Mouse (Mus musculus) kidney, postnatal 4 days (tissue): ENCODE results near the gene Lck.
"Not testable (repeated sequence)": the region's sequence is repeated elsewhere in the genome, so short reads cannot be mapped to it uniquely, and the experiment has no call there.

Experiments used
- DNase-seq, 2 experiments: peaks; one replicate each; pipeline ENCODE4 v3.0.0; 2021; ENCODE audit warnings: mixed read lengths in 2 of 2

Lck gene

DNA sequence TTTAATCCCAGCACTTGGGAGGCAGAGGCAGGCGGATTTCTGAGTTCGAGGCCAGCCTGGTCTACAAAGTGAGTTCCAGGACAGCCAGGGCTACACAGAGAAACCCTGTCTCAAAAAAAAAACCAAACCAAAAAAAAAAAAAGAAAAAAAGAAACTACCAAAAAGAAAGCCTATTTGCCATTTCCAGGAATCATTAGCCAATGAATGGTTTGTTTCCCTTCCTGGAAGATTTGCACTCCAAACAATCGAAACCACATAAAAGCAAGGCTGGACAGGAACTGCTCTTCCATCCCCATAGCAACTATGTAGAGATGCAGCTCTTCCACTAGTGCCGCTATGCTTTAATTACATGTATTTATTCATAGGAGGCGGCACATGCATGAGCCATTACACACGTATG lies 18.9 kb downstream of the Lck start:
- not testable (repeated sequence) for DNase-seq

DNA sequence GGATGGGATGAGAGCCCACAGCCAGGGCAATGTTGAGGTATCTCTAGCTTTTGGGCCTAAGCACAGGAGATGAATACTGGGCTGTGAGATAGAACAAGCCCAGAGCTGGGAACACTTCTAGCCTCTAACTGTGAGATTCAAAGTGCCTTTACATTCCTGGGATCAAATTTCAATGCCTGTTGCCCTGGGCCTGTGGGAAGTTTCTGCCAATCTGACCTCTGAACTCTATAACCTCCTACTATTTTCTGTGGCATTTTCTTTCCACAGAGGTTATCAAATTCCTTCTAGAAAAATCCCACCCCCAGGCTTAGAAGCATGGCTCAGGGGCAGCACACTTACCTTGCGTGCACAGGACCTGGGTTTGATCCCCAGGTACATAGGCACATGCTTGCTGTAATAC lies 23.1 kb downstream of the Lck start:
- DNase-seq, result no peak

DNA sequence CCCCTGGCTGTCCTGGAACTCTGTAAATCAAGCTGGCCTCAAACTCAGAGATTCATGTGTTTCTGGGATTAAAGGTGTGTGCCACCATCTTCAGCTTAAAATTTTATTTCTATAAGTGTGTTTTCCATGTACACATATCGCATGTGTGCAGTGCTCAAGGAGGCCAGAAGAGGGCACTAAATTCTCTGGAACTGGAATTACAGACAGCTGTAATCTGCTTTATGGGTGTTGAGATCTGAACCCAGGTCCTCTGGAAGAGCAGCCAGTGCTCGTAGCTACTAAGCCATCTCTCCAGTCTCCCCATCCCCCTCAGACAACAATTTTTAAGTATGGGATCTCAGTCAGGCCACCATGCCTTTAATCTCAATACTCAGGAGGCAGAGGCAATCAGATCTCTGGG lies 24.1 kb downstream of the Lck start:
- peak; percentile 60 to 64 for DNase-seq

DNA sequence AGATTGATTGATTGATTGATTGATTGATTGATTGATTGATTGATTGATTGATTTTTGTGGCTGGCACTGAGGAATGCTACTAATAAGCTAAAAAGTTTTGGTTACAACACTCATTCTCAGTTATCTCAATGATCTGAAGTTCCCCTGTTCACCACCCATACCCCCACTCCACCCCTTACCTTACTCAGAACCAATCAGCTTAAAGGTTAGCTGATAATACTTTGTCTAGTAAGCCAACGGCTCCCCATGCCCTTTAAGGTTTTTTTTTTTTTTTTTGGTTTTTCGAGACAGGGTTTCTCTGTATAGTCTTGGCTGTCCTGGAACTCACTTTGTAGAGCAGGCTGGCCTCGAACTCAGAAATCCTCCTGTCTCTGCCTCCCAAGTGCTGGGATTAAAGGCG lies 25.8 kb downstream of the Lck start:
- DNase-seq, result not testable (repeated sequence)

DNA sequence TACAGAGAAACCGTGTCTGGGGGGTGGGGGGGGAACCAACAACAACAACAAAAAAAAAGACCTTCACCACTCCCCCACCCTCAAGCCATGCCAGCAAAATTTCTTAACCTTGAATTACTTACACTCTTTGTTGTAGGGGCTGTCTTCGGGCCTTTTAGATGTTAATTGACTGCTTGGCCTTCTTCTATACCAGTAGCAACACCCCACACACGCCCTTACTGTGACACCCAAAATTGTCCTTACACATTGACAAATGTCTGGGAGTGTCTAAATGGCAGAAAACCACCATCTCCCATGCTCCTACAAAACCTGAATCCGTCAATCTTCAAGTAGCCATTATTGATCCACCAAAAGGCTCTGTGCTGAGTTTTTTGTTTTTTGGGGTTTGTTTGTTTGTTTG lies 29.3 kb downstream of the Lck start:
- DNase-seq, result no peak

DNA sequence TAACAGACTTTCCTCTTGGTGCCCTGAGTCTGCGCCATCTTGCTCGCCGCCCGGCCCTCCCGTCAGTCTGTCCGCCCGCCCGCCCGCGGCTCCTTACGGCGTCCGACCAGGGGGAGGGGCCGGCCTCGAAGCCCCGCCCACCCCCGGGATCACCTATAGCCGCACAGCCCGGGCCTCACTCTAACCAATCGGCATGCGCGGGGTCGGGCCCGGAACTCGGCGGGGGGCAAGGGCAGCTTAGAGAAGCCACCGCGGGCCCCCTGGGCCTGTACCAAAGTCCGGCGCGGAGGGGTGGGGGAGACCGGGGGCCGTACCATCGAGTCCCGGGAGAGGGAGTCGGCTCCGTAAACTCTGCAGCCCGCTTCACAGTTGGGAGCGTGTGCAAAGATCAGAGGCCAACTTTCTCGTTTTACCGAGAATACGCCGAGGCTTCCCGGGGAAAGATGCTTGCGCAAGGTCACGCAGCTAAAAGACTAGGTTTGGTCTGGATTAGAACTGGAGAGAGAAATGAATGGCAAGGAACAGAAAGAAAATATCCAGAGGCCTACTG lies 30.8 kb downstream of the Lck start, which contains the start of gene Hdac1:
Gene Hdac1, minus strand, starts transcription at position 122 of the 550 bp plus-strand sequence.
- DNase-seq, result peak; percentile 98 to 99

DNA sequence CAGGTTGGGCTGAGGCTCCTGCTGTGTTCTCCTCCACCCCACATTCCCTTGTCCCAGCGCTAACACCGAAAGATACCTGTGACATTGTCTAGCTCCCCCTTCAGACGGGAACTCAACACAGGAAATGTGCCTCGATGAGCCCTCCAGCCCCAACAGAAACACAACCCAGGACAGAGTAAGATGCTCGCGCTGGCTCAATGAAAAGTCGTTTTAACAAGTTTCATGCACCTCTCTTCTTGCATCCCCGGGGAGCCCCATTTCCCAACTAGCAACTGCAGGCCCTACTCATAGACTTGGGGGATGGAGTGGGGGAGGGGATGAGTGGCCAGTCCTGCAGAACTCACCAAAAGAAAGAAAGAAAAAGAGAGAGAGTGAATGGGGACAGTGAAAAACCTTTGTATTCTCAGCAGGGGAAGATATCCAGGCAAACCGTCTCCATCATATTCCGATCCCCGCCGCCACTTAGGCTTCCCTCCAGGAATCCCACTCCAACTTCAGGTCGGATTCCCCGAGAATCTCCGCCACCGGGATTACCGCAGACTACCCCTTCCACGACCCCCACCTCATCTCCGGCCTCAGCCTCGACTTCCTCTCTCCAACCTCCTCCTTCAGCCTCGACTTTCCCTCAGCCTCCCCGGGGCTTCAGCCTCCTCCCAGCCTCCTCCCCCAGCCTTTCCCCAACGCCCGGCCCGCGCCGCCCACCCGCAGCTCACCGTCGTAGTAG lies 31.4 kb downstream of the Lck start:
- peak in 1 of 2 experiments; percentile 35 for DNase-seq

DNA sequence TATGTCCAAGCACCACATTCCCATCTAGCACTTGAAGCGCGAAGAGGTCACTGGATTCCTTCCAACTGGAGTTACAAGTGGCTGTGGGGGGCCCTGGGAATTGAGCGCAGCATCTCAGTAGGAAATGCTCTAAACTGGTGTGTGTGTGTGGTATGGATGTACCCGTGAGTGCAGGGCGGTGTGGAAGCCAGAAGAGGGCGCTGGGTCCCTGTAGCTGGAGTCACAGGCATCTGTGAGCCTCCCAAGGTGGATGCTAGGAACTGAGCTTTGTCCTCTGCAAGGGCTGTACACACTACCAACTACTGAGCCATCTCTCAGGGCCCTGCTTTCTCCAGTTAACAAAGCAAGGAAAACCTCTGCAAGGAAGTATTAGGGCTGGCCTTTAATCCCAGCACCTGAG lies 33.4 kb downstream of the Lck start:
- DNase-seq, result peak; percentile 51 to 65

DNA sequence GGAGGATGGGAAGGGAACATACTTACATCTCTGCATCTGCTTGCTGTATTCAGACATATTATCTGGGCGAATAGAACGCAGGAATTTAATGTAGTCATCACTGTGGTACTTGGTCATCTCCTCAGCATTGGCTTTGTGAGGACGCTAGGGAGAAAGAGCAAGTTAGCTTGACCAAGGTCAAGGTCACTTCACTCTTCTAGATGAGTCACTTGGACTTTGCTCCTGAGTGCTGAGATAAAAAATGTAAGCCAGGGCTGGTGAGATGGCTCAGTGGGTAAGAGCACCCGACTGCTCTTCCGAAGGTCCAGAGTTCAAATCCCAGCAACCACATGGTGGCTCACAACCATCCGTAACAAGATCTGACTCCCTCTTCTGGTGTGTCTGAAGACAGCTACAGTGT lies 44.5 kb downstream of the Lck start:
- not testable (repeated sequence) for DNase-seq

DNA sequence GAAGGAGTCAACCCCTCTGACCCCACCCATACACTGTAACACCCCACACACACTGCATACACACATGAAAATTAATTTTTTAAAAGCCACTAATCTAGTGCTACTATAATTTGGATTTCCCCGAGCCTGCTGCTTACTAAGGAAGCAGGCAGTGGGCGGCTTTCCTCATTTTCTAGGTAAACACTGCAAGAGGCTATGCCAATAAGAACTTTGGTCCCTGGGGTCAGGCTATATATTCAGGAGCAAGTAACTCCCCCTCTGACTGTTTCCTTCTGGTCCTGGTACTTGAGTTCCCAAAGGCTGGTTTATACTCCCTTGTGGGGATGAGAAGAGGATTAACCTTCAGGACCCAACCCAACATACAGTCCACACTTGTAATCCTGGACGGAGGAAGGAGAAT lies 47.6 kb downstream of the Lck start:
- DNase-seq, result no peak

DNA sequence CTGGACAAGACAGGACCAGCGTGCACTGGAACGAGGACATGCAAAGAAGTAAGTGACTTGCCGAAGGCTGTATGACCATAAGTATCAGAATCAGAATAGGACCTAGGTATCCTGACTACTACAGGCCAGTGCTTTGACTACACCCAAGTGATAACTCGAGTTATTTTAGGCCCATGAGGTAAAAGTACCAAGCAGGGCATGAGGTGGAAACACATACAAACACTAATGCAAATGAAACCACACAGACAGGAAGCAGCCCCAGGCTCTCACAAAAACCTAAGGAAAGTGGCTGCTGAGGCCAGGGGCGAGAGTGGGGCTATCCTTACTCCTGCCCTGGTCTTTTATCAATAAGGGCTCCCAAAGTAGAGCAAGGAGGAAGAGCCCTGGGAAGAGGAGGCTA lies 48.1 kb downstream of the Lck start:
- no peak for DNase-seq

DNA sequence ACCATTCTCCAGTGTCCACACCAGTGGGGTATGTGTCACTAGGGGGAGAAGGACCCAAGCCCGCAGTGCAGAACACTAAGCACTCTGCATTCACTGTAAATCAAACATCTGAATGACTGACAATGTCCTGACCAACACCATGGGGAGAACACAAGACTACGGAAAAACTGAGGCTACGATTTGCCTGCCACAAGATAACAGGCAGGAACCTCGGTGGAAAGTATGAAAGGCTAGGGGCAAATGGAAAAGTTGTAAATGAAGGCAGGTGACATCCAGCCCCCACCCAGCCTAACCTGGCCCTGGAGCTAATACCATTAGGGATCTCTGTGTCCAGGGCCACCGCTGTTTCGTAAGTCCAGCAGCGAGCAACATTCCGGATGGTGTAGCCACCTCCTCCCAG lies 54.9 kb downstream of the Lck start:
- no peak for DNase-seq

DNA sequence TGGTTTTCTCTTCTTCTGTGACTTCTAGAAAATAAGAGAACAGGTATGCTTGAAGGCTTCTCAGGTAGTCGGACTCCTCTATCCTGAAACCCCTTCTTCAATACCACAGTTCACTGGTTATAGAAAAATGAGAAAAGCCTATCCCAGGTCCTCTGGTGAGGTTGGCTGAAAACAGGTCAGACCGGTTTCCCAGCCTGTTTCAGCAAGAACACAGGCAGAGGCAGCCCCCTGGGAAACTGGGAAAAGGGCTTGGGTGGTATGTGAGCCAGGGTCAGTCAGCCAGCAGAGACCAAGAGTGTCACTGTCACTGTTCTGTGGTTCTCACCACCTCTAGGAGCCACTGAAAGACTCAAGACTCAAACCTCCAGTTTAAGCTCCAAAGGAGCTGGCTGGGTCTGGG lies 56.5 kb downstream of the Lck start:
- peak; percentile 63 to 75 for DNase-seq

DNA sequence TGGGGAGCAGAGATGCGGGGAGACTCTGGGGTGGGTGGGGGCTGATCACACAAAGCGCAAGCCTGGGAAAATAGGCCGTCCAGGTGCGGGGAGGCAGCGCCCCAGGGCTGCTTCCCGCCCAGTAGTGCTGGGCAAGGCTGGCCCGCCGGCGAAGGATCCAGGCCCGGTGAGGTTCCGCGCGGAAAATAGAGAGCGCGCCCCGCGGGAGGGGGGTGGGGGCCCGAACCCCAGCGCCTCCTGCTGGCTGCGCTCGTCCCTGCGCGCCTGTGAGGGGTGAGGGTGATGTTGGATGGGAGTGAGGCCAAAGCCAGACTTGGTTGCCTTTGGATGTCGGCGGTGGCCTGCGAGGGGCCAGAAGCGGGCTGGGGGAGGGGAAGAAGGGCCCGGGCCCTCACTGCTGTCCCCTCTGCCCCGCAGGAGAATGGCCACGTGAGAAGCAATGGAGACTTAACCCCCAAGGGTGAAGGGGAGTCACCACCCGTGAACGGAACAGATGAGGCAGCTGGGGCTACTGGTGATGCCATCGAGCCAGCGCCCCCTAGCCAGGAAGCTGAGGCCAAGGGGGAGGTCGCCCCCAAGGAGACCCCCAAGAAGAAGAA lies 59.0 kb downstream of the Lck start:
- DNase-seq, result peak; percentile 85 to 89

DNA sequence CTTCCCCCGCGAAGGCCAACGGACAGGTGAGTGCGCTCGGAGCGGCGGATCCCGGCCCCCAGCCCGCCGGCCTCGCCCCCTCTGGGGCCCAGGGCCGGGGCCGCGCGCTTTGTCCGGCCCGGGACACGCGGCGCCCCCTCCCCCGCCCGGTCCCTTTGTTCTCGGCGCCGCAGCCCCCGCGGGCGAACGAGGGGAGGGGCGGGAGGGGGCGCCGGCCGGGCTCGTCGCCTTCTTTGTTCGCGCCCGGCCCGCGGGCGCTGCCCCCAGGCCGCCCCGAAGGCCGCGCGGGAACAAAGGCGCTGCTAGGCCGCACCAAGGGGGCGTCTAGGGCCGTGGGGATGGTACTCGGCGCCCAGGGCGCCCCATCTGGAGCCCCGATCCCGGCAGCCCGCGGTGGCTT lies 59.5 kb downstream of the Lck start:
- DNase-seq, result peak in 1 of 2 experiments; percentile 41

DNA sequence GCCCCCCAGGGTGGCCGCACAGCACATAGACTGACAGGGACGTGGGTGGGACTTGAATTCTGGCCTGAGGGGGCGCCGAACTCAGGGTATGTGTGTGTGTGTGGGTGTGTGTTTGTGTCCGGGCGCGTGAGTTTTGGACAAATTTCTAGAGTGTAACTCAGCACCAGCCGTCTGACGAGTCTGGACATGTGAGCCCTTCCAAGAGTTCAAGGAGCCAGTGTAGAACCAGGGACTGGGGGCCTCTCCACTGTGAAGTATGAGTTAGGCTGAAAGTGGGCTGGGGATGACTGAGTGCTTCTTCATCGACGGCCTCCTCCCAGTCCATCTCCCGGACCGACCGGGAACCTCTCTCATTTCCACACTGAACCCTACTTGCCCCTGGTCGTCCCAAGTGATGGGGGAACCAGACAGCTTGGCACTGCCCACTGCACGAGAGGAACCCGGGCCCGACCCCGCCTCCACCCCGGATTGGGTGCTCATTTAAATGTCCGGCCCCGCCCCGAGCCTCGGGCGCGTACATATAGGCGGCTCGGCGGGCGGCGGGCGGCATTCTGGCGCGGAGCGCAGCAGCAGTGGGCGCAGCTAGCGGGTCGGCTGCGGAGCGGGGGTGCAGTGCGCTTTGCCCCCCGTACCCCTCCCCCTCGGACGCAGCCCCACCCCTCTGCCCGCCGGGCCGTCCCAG lies 60.2 kb downstream of the Lck start, which contains the start of gene Marcksl1:
Gene Marcksl1, plus strand, starts transcription at position 496 of the 682 bp plus-strand sequence.
- DNase-seq, result peak; percentile 96 to 97

DNA sequence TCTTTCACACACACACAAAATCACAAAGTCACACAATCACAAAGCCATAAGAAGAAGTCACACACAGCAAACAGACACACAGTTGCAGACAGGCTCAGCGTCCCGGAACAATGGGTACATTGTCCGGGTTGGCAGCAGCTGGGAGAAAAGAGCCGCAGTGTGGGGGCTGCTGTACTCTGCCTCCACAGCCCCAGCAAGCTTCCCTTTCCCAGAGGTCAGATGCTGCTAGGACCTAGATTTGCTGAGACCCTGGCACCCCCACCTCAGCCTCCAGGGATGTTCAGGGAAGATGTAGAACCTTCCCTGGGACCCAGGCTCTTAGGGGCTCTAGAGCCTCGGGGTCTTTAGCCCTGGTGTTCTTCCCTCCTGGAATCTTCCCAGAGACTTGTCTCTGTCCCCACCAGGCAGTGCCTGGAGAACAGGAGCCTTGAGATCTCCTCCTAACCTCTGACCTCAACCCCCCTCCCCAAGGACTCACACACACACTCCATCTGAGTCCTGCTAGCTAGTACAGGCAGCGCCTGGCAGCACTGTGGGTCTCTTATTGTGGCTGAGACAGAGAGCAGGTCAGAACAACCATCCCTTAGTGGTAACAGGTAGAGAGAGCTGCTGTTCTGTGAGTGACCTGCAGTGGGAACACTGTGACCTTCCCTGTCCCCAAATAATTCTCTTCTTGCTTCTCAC lies 61.9 kb downstream of the Lck start:
- DNase-seq, result no peak

DNA sequence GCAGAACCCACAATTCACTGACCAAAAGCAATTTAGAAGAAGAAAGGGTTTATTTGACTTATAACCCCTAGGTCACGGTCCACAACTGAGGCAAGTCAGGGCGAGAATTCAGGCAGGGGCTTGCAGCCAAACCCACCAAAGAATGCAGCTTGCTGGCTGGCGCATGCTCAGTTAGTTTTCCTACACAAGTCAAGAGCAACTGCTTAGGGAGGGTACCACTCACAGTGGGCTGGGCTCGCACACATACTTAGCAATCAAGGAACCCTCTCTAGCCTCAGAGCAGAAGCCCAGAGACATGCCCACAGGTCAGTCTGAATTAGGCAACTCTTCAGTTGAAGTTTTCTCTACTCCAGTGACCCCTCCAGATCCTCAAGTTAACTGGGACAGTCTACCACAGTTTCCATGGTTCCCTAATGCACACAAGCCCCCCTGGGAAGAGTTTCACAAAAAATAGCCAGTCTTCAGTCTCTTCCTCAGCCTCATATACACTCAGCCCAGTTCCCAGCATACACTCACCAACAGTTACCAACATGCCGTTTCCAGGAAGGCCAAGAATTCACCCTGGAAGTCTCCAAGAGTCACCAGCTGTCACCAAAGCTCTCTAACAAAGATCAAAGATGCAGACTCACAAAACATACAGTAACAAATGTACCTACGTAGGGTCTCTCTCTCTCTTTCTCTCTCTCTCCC lies 62.6 kb downstream of the Lck start:
- no peak for DNase-seq

DNA sequence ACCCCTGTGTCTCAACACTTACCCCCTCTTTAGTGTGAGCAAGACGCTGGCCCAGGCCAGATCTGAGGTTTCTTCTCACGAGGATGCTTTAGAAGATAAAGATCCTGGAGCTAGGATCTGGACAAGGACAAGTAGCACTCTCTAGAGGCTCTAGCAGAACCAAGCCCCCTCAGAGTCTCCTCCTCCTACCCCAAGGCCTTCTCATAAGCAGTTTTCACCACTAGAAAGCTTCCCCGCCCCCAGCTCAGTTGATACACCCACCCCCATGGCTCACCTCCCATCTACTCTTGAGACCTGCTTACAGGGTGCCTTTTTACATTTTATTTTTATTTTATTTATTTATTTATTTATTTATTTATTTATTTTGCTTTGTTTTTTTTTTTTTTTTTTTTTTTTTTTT lies 63.8 kb downstream of the Lck start:
- no peak for DNase-seq

DNA sequence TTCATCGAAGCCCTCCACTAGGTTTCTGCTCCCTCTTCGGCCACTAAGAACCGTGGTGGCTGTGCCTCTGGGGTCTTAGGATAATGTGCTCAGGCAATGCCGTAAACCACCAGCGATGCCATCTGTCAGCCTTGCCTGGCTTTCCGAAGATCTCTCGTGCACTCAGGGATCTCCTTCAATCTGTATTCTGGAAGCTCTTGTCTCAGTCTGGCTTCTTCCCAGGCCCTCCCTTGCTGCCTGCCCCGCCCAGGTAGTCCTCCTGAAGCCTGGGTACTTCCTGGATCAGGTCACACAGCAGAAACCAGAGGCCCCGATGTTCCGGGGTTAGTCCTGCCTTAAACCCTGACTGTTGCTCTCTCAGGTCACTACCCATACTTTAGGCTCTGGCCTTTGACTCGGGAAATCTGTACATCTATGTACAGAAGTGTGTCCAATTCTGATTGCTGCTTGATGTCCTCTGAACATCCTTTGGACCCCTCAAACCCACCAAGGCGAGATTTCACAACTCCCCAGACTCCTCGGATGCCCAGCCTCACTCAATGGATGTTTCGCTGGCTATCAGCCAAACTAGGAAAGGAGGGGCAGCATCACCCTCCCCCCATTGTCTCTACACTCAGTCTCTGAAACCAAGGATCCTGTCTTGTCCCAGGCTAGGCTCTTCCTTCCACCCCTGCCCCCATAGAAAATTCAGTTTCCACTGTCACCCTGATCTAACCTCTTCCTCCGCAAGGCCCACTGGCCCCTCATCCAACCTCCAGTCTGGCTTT lies 64.4 kb downstream of the Lck start:
- no peak for DNase-seq

DNA sequence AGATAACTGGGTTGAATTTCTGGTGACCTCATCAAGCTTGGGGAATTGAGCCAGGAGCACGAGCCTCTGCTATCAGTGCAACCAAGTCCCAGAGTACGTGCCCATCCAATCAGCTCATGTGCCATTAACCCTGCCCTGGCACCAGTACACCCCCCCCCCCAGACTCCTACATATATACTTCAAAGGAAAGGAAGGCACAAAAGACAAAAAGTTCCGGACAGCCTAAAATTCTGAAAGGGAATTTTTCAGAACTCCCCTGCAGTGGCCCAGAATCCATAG lies 65.3 kb downstream of the Lck start:
- no peak for DNase-seq
